Mouse (Mus musculus) heart, postnatal 0 days (tissue): ENCODE results near the gene Nsd2.

Experiments used
- CTCF ChIP-seq: IDR thresholded peaks from 2 replicates; pipeline ENCODE4 v1.5.1; 2016; ENCODE audit warnings: antibody characterized with exemption, control low read depth, low read depth
- EP300 ChIP-seq: IDR thresholded peaks from 2 replicates; pipeline ENCODE4 v1.6.1; 2016; ENCODE audit warnings: antibody characterized with exemption, low read depth

DNA sequence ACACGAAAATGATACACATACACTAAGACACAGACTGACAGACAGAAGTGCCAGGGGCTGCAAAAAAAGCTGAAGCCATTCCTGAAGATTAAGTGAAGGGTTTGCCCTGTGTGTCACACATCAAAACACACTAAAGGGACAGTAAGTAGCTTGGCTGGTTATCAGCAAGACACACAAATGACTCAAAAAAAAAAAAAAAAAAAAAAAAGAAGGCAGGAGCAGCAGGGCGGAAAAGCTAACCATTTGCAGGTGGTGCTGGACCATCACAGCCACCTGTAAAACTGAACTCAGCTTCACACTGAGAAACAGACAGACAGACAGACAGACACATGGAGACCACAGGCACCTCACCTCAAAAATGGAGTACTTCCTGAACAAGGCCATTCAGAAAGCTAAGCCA, 113.6 kb downstream of the Nsd2 start:
- TF ChIP-seq CTCF: no peak
- no peak for TF ChIP-seq EP300
